Mouse (Mus musculus): ENCODE data around the gene Alpl. TPM values are rescaled to one million over a fixed set of nuclear protein-coding genes. Genes with fewer than 3 reads are reported as not detected.

Alpl gene
- polyA plus RNA-seq, 1 experiment from 2014 or later = 149 TPM

DNA sequence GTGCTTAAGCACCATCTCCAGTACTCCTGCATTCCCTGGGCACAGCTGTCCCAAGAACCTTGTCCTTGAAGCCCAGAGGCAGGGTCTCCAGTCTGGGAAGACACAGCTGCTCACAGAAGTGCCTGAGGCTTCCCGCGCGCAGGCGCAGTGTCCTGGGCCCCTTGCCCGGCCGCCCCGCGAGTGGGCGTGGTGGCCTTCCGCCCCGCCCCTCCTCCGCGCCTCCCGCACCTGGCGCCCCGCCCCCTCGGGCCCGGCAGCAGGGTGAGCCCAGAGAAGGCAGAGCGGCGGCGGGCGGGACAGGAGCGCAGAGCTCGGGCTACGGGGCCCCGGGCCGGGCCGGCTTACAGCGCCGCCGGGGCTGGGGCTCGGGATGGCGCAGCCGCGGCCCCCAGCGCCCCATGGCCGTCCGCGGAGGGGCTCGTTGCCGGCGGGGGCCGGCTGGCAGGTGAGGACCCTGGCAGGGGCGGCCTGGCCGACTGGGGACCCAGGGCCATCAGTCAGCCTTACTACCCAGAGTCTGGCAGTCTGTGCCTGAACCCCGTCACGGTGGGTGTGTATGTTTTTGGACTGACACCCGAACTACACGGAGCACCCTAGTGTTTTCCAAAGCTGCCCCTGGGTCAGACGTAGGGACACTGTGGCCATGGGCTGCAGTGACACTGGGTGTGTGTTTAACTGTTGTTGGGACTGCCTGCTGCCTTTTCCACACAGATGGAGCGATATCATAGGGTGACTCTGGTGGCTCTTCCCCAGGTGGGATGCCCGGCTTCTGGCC, 88.8 kb downstream of the Alpl start:
- 7% methylated on average over 16 of the region's 52 CpGs for WGBS
- peaks cover 11% of the 10 kb centered on the region for H3K4me1 ChIP-seq (ENCODE audit: control insufficient read depth, insufficient read depth, low read length)
- peak overlapping the region; percentile 73 for H3K4me2 ChIP-seq (ENCODE audit: low read depth, low read length)
- peak overlapping the region; percentile 57 for H3K4me3 ChIP-seq (ENCODE audit: low read depth, low read length)
- no peaks in the 10 kb centered on the region for H3K36me3 ChIP-seq (ENCODE audit: control insufficient read depth, insufficient read depth, low read length)
- no peaks in the 10 kb centered on the region for H3K9me3 ChIP-seq (ENCODE audit: control insufficient read depth, low read length)
- no peak overlapping the region for H3K27ac ChIP-seq (replicated peaks; ENCODE audit: low read depth, low read length)
- H3K9ac ChIP-seq (ENCODE audit: low read depth, low read length) = peak overlapping the region; percentile 79
- no peaks in the 10 kb centered on the region for H3K27me3 ChIP-seq (replicated peaks; ENCODE audit: control insufficient read depth, insufficient read depth, low read length)
- DNase-seq (ENCODE audit: low spot score) (peak; percentile 92), ATAC-seq (ENCODE audit: low read depth) (peak; percentile 90)

DNA sequence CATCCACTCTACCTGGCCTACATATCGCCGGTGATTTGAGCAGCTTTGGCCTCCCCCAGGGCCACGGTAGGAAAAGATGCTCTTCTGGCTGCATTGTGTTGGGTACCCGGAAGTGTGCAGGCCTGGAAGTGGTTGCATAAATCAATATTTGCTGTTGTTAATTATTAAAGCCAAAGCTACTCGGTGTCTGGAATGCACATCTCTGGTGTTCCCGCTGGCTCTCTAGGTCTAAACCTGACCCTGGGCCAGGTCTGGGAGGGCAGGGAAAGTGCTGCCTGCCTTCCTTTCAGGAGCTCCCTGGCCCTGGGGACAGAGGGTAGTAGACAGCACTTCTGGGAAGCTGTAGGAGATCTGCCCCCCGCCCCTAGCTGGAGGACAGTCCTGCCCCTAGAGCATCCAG, 89.7 kb downstream of the Alpl start:
- Histone ChIP-seq H3K4me2 (ENCODE audit: low read depth, low read length) (peak overlapping the region; percentile 73; the same call in 1 of the 2 replicates), H3K4me1 (ENCODE audit: control insufficient read depth, insufficient read depth, low read length) (peaks cover 11% of the 10 kb centered on the region), H3K4me3 (ENCODE audit: low read depth, low read length) (no peak overlapping the region), H3K27ac (replicated peaks; ENCODE audit: low read depth, low read length) (no peak overlapping the region), H3K27me3 (replicated peaks; ENCODE audit: control insufficient read depth, insufficient read depth, low read length) (no peaks in the 10 kb centered on the region), H3K36me3 (ENCODE audit: control insufficient read depth, insufficient read depth, low read length) (no peaks in the 10 kb centered on the region), H3K9me3 (ENCODE audit: control insufficient read depth, low read length) (no peaks in the 10 kb centered on the region), H3K9ac (ENCODE audit: low read depth, low read length) (peak overlapping the region; percentile 79; the same call in 1 of the 2 replicates)
- DNase-seq (ENCODE audit: low spot score) (no peak), ATAC-seq (ENCODE audit: low read depth) (no peak)
- WGBS = 61% methylated on average over 7 of the region's 7 CpGs

DNA sequence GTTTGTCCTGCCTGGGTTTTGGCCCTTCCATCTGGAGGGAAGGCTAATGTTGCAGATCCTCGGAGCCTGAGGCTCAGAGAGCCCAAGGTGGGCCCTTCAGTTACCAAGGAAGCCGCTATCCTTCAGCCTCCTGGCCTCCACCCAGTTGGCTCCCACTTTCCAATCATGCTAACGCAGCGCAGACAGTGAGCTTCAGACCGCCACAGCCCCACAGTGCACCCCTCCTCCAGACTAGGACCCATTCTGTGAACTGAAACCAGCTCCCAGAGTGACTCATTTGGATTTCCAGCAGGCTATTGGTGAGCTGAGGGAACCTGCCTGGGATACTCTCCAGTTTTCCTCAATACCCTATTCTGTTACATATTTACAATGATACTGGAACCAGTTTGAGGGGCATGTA, 90.8 kb downstream of the Alpl start:
- Histone ChIP-seq H3K4me2 (ENCODE audit: low read depth, low read length) (no peak overlapping the region), H3K27ac (replicated peaks; ENCODE audit: low read depth, low read length) (no peak overlapping the region), H3K36me3 (ENCODE audit: control insufficient read depth, insufficient read depth, low read length) (no peaks in the 10 kb centered on the region), H3K4me3 (ENCODE audit: low read depth, low read length) (no peak overlapping the region), H3K4me1 (ENCODE audit: control insufficient read depth, insufficient read depth, low read length) (peaks cover 11% of the 10 kb centered on the region), H3K27me3 (replicated peaks; ENCODE audit: control insufficient read depth, insufficient read depth, low read length) (no peaks in the 10 kb centered on the region), H3K9me3 (ENCODE audit: control insufficient read depth, low read length) (no peaks in the 10 kb centered on the region), H3K9ac (ENCODE audit: low read depth, low read length) (no peak overlapping the region)
- ATAC-seq (ENCODE audit: low read depth) (no peak), DNase-seq (ENCODE audit: low spot score) (no peak)
- 65% methylated on average over 5 of the region's 5 CpGs for WGBS

DNA sequence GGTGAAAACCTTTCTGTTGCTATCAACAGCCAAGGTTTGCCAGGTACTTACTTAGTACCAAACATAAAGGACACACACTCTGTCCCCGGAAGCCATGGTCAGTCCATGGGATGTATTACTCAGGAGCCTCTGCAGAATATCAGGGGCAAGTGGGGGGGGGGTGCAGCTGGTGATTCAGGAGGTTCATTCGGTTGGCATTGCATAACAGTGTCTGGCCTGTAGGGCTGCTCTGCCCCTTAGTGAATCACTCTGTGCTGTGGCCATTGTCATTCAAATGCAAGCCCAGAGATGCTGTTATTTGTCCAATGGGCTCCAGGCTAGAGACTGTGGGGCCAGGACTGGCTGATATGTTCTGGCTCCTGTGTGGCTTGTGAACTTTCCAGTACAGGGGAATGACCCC, 91.6 kb downstream of the Alpl start:
- Histone ChIP-seq H3K27ac (replicated peaks; ENCODE audit: low read depth, low read length) (no peak overlapping the region), H3K4me2 (ENCODE audit: low read depth, low read length) (no peak overlapping the region), H3K27me3 (replicated peaks; ENCODE audit: control insufficient read depth, insufficient read depth, low read length) (no peaks in the 10 kb centered on the region), H3K9ac (ENCODE audit: low read depth, low read length) (no peak overlapping the region), H3K36me3 (ENCODE audit: control insufficient read depth, insufficient read depth, low read length) (no peaks in the 10 kb centered on the region), H3K9me3 (ENCODE audit: control insufficient read depth, low read length) (no peaks in the 10 kb centered on the region), H3K4me3 (ENCODE audit: low read depth, low read length) (no peak overlapping the region), H3K4me1 (ENCODE audit: control insufficient read depth, insufficient read depth, low read length) (peaks cover 11% of the 10 kb centered on the region)
- 78% methylated on average over 2 of the region's 2 CpGs for WGBS
- ATAC-seq (ENCODE audit: low read depth) (no peak), DNase-seq (ENCODE audit: low spot score) (no peak)

DNA sequence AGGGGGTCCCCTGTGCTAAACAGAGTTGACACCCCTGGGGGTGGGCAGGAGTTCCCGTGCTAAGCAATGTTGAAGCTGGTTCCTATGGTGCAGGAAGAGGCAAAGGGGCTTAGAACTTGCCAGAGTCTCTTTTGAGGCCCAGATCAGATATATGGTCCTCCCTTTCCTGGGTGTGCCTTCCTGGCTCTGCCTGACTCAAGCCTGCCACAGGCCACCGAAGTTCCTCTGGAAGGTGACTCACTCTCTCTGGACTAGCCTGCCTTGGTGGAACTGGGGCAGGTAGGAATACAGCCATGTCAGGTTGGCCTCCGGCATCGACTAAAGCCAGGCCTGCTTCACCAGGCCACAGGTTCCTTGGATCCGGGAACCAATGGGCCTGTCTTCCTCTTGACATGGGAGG, 93.1 kb downstream of the Alpl start:
- Histone ChIP-seq H3K36me3 (ENCODE audit: control insufficient read depth, insufficient read depth, low read length) (no peaks in the 10 kb centered on the region), H3K4me3 (ENCODE audit: low read depth, low read length) (no peak overlapping the region), H3K9ac (ENCODE audit: low read depth, low read length) (no peak overlapping the region), H3K9me3 (ENCODE audit: control insufficient read depth, low read length) (no peaks in the 10 kb centered on the region), H3K27me3 (replicated peaks; ENCODE audit: control insufficient read depth, insufficient read depth, low read length) (no peaks in the 10 kb centered on the region), H3K4me1 (ENCODE audit: control insufficient read depth, insufficient read depth, low read length) (peaks cover 16% of the 10 kb centered on the region), H3K4me2 (ENCODE audit: low read depth, low read length) (no peak overlapping the region), H3K27ac (replicated peaks; ENCODE audit: low read depth, low read length) (no peak overlapping the region)
- DNase-seq (ENCODE audit: low spot score) (no peak), ATAC-seq (ENCODE audit: low read depth) (no peak)
- WGBS = 92% methylated on average over 5 of the region's 5 CpGs

DNA sequence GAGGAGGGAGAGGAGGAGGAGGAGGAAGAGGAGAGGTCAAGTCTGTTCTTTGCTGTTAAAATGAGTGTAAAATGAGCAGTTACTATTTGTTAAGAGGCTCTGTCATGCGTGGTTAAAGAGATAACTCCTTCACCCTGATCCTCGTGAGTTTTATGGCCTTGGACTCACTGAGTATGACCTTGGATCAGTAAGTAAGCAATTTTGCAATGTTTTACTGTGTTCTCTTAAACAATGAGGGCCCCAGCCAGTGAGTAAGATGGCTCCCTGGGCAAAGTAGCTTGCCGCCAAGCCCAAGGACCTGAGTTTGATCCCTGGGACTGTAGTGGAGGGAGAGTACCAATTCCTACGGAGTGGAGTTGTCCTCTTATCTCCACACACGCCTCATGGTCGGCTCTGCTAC, 95.2 kb downstream of the Alpl start:
- H3K4me2 ChIP-seq (ENCODE audit: low read depth, low read length) = no peak overlapping the region
- no peaks in the 10 kb centered on the region for H3K9me3 ChIP-seq (ENCODE audit: control insufficient read depth, low read length)
- no peak overlapping the region for H3K27ac ChIP-seq (replicated peaks; ENCODE audit: low read depth, low read length)
- no peak overlapping the region for H3K9ac ChIP-seq (ENCODE audit: low read depth, low read length)
- peaks cover 17% of the 10 kb centered on the region for H3K4me1 ChIP-seq (ENCODE audit: control insufficient read depth, insufficient read depth, low read length)
- 60% methylated on average over 6 of the region's 6 CpGs for WGBS
- no peak for DNase-seq (ENCODE audit: low spot score)
- no peak overlapping the region for H3K4me3 ChIP-seq (ENCODE audit: low read depth, low read length)
- ATAC-seq (ENCODE audit: low read depth) = no peak
- no peaks in the 10 kb centered on the region for H3K27me3 ChIP-seq (replicated peaks; ENCODE audit: control insufficient read depth, insufficient read depth, low read length)
- no peaks in the 10 kb centered on the region for H3K36me3 ChIP-seq (ENCODE audit: control insufficient read depth, insufficient read depth, low read length)

DNA sequence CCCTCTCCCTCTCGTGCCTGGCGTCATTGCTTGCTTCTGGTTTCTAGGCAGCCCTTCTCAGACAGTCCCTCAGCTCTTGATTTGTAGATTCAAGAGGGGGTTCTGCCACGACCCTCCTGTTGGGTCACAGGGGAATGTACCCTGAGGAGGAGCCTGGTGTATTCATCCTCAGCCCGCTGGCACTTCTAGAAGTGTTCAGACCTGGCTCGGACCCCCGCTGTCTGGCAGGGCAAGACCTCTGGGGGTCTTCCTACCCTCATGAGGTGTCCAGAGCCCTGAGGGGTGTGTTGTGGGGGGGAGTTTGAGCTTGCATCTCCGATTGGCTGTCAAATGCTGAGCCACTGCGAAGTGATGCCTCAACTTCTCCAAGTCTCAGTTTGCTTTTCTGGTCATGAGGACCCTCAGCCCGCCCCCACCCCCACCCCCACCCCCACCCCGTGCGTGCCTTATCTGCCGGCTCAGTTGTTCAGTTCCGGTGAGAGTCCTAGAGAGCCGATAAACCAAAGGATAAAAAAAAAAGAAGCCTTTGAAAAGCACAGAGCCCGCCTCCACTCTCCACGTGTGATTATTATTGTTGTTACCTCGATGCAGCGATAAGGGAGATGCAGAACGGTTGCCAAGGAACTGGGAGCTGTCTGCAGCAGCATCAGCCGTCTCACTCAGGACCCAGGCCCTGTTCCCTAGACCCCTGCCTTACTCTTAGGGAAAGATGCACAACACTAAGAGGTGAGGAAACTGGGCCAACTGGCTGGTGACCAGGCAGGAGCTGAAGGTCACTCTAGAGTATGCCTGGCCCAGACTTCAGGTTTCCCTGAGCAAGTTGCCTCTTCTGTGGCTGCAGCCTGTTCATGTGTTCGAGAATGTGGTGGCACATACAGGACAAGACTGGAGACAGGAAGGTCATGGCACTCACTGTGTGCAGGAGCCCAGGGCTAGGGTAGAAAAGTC, 96.6 kb downstream of the Alpl start:
- WGBS = 62% methylated on average over 21 of the region's 21 CpGs
- ATAC-seq (ENCODE audit: low read depth) (no peak), DNase-seq (ENCODE audit: low spot score) (no peak)
- H3K4me2 ChIP-seq (ENCODE audit: low read depth, low read length) = no peak overlapping the region
- H3K27ac ChIP-seq (replicated peaks; ENCODE audit: low read depth, low read length) = no peak overlapping the region
- no peak overlapping the region for H3K9ac ChIP-seq (ENCODE audit: low read depth, low read length)
- no peaks in the 10 kb centered on the region for H3K9me3 ChIP-seq (ENCODE audit: control insufficient read depth, low read length)
- no peaks in the 10 kb centered on the region for H3K36me3 ChIP-seq (ENCODE audit: control insufficient read depth, insufficient read depth, low read length)
- no peaks in the 10 kb centered on the region for H3K27me3 ChIP-seq (replicated peaks; ENCODE audit: control insufficient read depth, insufficient read depth, low read length)
- H3K4me1 ChIP-seq (ENCODE audit: control insufficient read depth, insufficient read depth, low read length) = peaks cover 20% of the 10 kb centered on the region
- no peak overlapping the region for H3K4me3 ChIP-seq (ENCODE audit: low read depth, low read length)

DNA sequence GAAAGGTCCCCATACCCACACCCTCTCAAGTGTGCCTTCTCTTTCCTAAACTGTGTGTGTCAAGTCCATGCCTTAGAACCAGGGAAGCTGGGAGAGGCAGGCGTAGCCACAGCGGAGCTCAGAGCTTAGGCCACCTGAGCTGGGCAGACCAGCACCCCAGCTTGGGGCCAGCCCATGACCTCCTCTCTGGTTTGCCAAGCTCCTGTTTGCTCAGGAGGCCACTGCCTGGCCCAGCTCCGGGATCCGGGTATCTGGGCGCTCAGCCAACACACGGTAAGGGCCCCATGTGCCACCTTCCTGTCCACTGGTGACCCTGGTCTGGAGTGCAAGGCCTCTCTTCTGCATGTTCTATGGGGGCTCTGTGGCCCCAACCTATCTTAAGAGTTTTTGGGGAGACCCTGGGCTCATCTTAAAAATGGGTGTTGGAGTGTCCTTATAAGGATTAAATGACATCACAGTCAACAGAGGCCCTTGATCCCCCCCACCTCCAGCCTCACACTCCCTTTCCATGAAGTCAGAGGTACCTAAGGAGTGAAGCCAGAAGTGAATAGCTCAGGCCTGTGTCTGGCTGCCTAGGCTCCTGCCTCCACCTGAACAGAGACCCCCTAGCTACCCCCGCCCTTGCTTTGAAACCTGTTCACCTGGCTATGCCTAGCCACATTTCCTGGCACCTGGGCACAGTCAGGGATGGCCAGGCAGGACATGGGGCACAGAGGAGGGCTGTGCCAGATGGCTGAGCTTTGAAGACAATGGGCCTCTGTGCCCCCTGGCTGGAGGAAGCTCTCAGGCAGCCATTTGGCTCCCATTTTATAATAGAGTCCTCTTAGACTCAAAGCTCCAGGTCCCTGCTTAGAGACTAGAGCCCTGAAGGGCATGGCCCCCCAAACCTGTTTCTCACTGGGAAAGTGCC, 97.9 kb downstream of the Alpl start:
- no peak for DNase-seq (ENCODE audit: low spot score)
- H3K9ac ChIP-seq (ENCODE audit: low read depth, low read length) = no peak overlapping the region
- no peak overlapping the region for H3K4me2 ChIP-seq (ENCODE audit: low read depth, low read length)
- H3K9me3 ChIP-seq (ENCODE audit: control insufficient read depth, low read length) = no peaks in the 10 kb centered on the region
- 78% methylated on average over 7 of the region's 7 CpGs for WGBS
- H3K27me3 ChIP-seq (replicated peaks; ENCODE audit: control insufficient read depth, insufficient read depth, low read length) = no peaks in the 10 kb centered on the region
- peak; percentile 21; the same call in 1 of the 2 replicates for ATAC-seq (ENCODE audit: low read depth)
- H3K27ac ChIP-seq (replicated peaks; ENCODE audit: low read depth, low read length) = no peak overlapping the region
- no peak overlapping the region for H3K4me3 ChIP-seq (ENCODE audit: low read depth, low read length)
- no peaks in the 10 kb centered on the region for H3K36me3 ChIP-seq (ENCODE audit: control insufficient read depth, insufficient read depth, low read length)
- H3K4me1 ChIP-seq (ENCODE audit: control insufficient read depth, insufficient read depth, low read length) = peaks cover 20% of the 10 kb centered on the region
